Mouse (Mus musculus): ENCODE data around the gene Rpl27a.

GRCm38 (mm10) chr7:109568391-109568892 is 49.5 kb downstream of the Rpl27a start:
- TF ChIP-seq CTCF (IDR thresholded peaks at IDR 0.05; ENCODE audit: insufficient read depth, low read length) (no peak), POLR2A (IDR thresholded peaks at IDR 0.05; ENCODE audit: borderline replicate concordance, extremely low read depth, low read depth, low read length) (no peak)
